Mouse (Mus musculus) midbrain, embryonic 13.5 days (tissue): ENCODE results near the gene Cd2. TPM values are rescaled to one million over a fixed set of nuclear protein-coding genes. Genes with fewer than 3 reads are reported as not detected.

Source experiments
- ATAC-seq: fragments of 200-750 bp; cut with Nextera tagmentation; 2 replicates; pipeline ENCODE4 v1.8.0; 2017; ENCODE audit warnings: mild to moderate bottlenecking, moderate TSS enrichment, moderate library complexity
- H3K27ac ChIP-seq: fragments of 300-500 bp; sonication (generic); 2 replicates; pipeline ENCODE4 v1.5.1; 2015; ENCODE audit warnings: inconsistent platforms, mild to moderate bottlenecking, moderate library complexity
- H3K27me3 ChIP-seq: fragments of 300-500 bp; sonication (generic); 2 replicates; pipeline ENCODE4 v1.6.1; 2015; ENCODE audit warnings: mild to moderate bottlenecking, inconsistent platforms
- H3K36me3 ChIP-seq: fragments of 300-500 bp; sonication (generic); 2 replicates; pipeline ENCODE4 v1.6.1; 2015; ENCODE audit warnings: mild to moderate bottlenecking, inconsistent platforms
- H3K4me1 ChIP-seq: fragments of 300-500 bp; sonication (generic); replicated peaks from 2 replicates; pipeline ENCODE4 v1.6.1; 2015; ENCODE audit warnings: inconsistent platforms
- H3K4me2 ChIP-seq: fragments of 300-500 bp; sonication (generic); replicated peaks from 2 replicates; pipeline ENCODE4 v1.6.1; 2015; ENCODE audit warnings: moderate library complexity, mild to moderate bottlenecking, inconsistent platforms
- H3K4me3 ChIP-seq: fragments of 300-500 bp; sonication (generic); replicated peaks from 2 replicates; pipeline ENCODE4 v1.5.1; 2015; ENCODE audit warnings: mild to moderate bottlenecking, inconsistent platforms
- H3K9ac ChIP-seq: fragments of 300-500 bp; sonication (generic); replicated peaks from 2 replicates; pipeline ENCODE4 v1.6.1; 2015; ENCODE audit warnings: mild to moderate bottlenecking, inconsistent platforms
- H3K9me3 ChIP-seq: fragments of 300-500 bp; sonication (generic); 2 replicates; pipeline ENCODE4 v1.6.1; 2016; ENCODE audit warnings: mild to moderate bottlenecking, inconsistent platforms
- WGBS: fragments of 180-500 bp; shearing (Covaris S2); methylation state at CpG from one replicate; pipeline ENCODE4 v1.1.7; 2015; 5-methylcytosine and 5-hydroxymethylcytosine counted together
- polyA plus RNA-seq: library from polyadenylated mRNA; unstranded; fragments of >200 nt; fragmentation: Nextera tagmentation; extraction: Ambion mirVana; gene quantifications from 2 replicates; pipeline ENCODE4 v1.2.1, GENCODE M21; 2015

Gene Cd2
- polyA plus RNA-seq, 1 experiment from 2014 or later = 0.13 TPM

GRCm38 (mm10) chr3:101236261-101236660, 51.5 kb downstream of the Cd2 start:
- H3K9ac ChIP-seq = no peak overlapping the region
- no peaks in the 10 kb centered on the region for H3K27me3 ChIP-seq
- ATAC-seq = no peak
- H3K4me1 ChIP-seq = peaks cover 27% of the 10 kb centered on the region
- peak overlapping the region; percentile 45; the same call in 1 of the 2 replicates for H3K27ac ChIP-seq
- H3K9me3 ChIP-seq = no peaks in the 10 kb centered on the region
- H3K36me3 ChIP-seq = no peaks in the 10 kb centered on the region
- no peak overlapping the region for H3K4me3 ChIP-seq
- 67% methylated on average over 15 of the region's 15 CpGs for WGBS
- no peak overlapping the region for H3K4me2 ChIP-seq

GRCm38 (mm10) chr3:101235321-101235720, 52.4 kb downstream of the Cd2 start:
- H3K4me2 ChIP-seq = no peak overlapping the region
- no peak for ATAC-seq
- H3K36me3 ChIP-seq = no peaks in the 10 kb centered on the region
- H3K4me1 ChIP-seq = peaks cover 27% of the 10 kb centered on the region
- no peak overlapping the region for H3K27ac ChIP-seq
- H3K9ac ChIP-seq = no peak overlapping the region
- WGBS = 90% methylated on average over 5 of the region's 5 CpGs
- no peaks in the 10 kb centered on the region for H3K9me3 ChIP-seq
- no peaks in the 10 kb centered on the region for H3K27me3 ChIP-seq
- no peak overlapping the region for H3K4me3 ChIP-seq

GRCm38 (mm10) chr3:101233424-101233823, 54.3 kb downstream of the Cd2 start:
- Histone ChIP-seq H3K27me3 (0 out of 2 replicates have a peak, but pooled peaks cover 6% of the 10 kb centered on the region), H3K27ac (no peak overlapping the region), H3K9ac (no peak overlapping the region), H3K4me3 (no peak overlapping the region), H3K4me2 (no peak overlapping the region), H3K9me3 (no peaks in the 10 kb centered on the region), H3K36me3 (no peaks in the 10 kb centered on the region), H3K4me1 (peaks cover 27% of the 10 kb centered on the region)
- WGBS = 98% methylated on average over 5 of the region's 5 CpGs
- ATAC-seq = no peak

GRCm38 (mm10) chr3:101232570-101232969, 55.2 kb downstream of the Cd2 start:
- H3K27ac ChIP-seq = no peak overlapping the region
- H3K4me3 ChIP-seq = no peak overlapping the region
- peaks cover 24% of the 10 kb centered on the region for H3K4me1 ChIP-seq
- no peak overlapping the region for H3K9ac ChIP-seq
- 0 out of 2 replicates have a peak, but pooled peaks cover 6% of the 10 kb centered on the region for H3K27me3 ChIP-seq
- no peaks in the 10 kb centered on the region for H3K36me3 ChIP-seq
- no peak overlapping the region for H3K4me2 ChIP-seq
- 0 out of 2 replicates have a peak, but pooled peaks have one; percentile 53 for ATAC-seq
- no peaks in the 10 kb centered on the region for H3K9me3 ChIP-seq
- 31% methylated on average over 8 of the region's 8 CpGs for WGBS

DNA sequence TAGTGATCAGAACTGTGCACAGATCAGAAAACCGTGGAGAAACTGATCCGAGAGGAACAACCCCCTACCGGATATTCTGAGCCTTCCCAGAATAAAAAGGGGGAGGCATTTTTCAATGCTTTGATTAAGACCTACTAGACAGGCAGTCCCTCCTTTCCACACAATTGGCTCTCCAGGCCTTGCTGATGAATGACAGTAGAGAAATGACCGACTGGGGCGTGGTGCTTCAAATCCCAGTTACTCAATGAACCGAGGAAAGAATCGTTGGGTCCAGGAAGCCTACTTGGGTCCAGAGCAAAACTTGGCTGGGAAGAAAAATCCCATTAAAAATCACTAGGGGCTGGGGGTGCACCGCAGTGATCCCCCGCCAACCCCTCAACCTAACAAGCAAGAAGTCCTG, 57.5 kb downstream of the Cd2 start:
- peaks cover 9% of the 10 kb centered on the region for H3K4me1 ChIP-seq
- ATAC-seq = no peak

DNA sequence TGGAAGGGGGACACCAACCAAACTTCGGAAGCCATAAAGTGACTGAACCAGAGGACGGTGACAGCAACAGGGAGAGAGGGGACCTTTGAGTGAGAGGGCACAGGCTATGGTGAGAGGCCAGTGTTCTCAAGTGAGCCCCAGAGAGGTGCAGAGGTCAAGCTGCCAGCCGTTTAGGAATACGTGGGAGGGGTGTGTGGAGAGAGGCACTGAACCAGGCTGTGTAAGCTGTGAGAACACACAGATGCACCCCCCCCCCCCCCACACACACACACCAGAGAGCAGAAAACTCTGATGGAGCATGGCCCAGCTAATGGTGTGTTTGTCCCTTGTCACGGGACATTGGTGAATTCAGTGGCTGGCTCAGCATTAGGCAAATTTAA, 58.2 kb downstream of the Cd2 start:
- H3K9me3 ChIP-seq = no peaks in the 10 kb centered on the region
- H3K4me2 ChIP-seq = no peak overlapping the region
- no peaks in the 10 kb centered on the region for H3K36me3 ChIP-seq
- 27% methylated on average over 5 of the region's 5 CpGs for WGBS
- ATAC-seq = no peak; the same call in 1 of the 2 replicates
- H3K27me3 ChIP-seq = 0 out of 2 replicates have a peak, but pooled peaks cover 6% of the 10 kb centered on the region
- peaks cover 9% of the 10 kb centered on the region for H3K4me1 ChIP-seq
- H3K27ac ChIP-seq = no peak overlapping the region
- H3K4me3 ChIP-seq = no peak overlapping the region
- H3K9ac ChIP-seq = no peak overlapping the region

More for the DNA sequence above, 57.5 kb downstream of the Cd2 start:
- Histone ChIP-seq H3K27ac (no peak overlapping the region), H3K4me2 (no peak overlapping the region), H3K9ac (no peak overlapping the region), H3K36me3 (no peaks in the 10 kb centered on the region), H3K27me3 (0 out of 2 replicates have a peak, but pooled peaks cover 6% of the 10 kb centered on the region), H3K9me3 (no peaks in the 10 kb centered on the region), H3K4me3 (no peak overlapping the region)
- 41% methylated on average over 9 of the region's 9 CpGs for WGBS

GRCm38 (mm10) chr3:101228868-101229550, 58.7 kb downstream of the Cd2 start:
- Histone ChIP-seq H3K4me2 (no peak overlapping the region), H3K36me3 (no peaks in the 10 kb centered on the region), H3K9me3 (no peaks in the 10 kb centered on the region), H3K9ac (no peak overlapping the region), H3K27ac (no peak overlapping the region), H3K4me1 (peaks cover 9% of the 10 kb centered on the region), H3K4me3 (no peak overlapping the region), H3K27me3 (0 out of 2 replicates have a peak, but pooled peaks cover 6% of the 10 kb centered on the region)
- no peak for ATAC-seq
- 86% methylated on average over 13 of the region's 13 CpGs for WGBS

GRCm38 (mm10) chr3:101228066-101228465, 59.7 kb downstream of the Cd2 start:
- Histone ChIP-seq H3K9me3 (no peaks in the 10 kb centered on the region), H3K4me2 (no peak overlapping the region), H3K9ac (no peak overlapping the region), H3K4me1 (peaks cover 7% of the 10 kb centered on the region), H3K27me3 (0 out of 2 replicates have a peak, but pooled peaks cover 6% of the 10 kb centered on the region), H3K36me3 (no peaks in the 10 kb centered on the region), H3K4me3 (no peak overlapping the region), H3K27ac (no peak overlapping the region)
- ATAC-seq = no peak
- 73% methylated on average over 5 of the region's 5 CpGs for WGBS

Other genes starting within 250 kb of the Cd2 start
- 2.3 TPM in 2 replicates for gene Ptgfrn, start 177.7 kb downstream of the Cd2 start, polyA plus RNA-seq
- gene Igsf3, start 89.1 kb upstream of the Cd2 start, polyA plus RNA-seq = 75.5 and 79.1 TPM in 2 replicates